Mouse (Mus musculus): ENCODE measurements around the gene Spef1. TPM values are rescaled to one million over a fixed set of nuclear protein-coding genes. Genes with fewer than 3 reads are reported as not detected.
A peak's percentile ranks its signal among the peaks of the same experiment; 100 is the strongest.

Spef1 gene
- polyA plus RNA-seq, 1 experiment from 2014 or later, result 9.0 TPM

- Histone ChIP-seq H3K27me3 (replicated peaks) (peaks cover 10% of the 10 kb centered on the region), H3K36me3 (no peaks in the 10 kb centered on the region), H3K4me3 (no peak overlapping the region), H3K27ac (no peak overlapping the region), H3K4me2 (replicated peaks) (no peak overlapping the region), H3K9me3 (no peaks in the 10 kb centered on the region), H3K9ac (no peak overlapping the region), H3K4me1 (no peaks in the 10 kb centered on the region)
- WGBS, result 83% methylated on average over 2 of the region's 2 CpGs
- ATAC-seq (ENCODE audit: low FRiP score, low read depth), result no peak
Measured at GRCm38 (mm10) chr2:131166172-131166571, 20.9 kb downstream of the Spef1 start.

DNA sequence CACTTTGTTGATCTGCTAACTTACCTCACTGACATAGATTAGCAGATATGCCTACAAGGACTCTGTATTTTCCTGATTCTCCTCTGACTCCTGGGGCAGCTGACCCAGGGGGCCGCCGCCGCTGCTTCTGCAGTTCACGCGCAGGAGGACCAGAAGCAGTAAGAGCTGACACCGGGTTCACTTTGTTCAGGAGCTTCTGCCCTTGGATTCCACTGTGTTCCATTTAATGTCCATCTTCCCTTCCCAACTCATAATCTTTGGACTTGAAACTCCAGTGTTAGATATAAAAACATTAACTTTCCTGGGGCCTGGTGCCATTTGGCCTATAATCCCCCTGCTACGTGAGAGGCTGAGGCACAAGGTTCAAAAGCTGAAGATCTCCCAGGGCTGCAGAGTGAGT lies 23.2 kb downstream of the Spef1 start:
- Histone ChIP-seq H3K27ac (no peak overlapping the region), H3K4me1 (peaks cover 8% of the 10 kb centered on the region), H3K9ac (no peak overlapping the region), H3K36me3 (no peaks in the 10 kb centered on the region), H3K9me3 (no peaks in the 10 kb centered on the region), H3K4me2 (replicated peaks) (no peak overlapping the region), H3K27me3 (replicated peaks) (no peaks in the 10 kb centered on the region), H3K4me3 (no peak overlapping the region)
- WGBS, result 75% methylated on average over 7 of the region's 7 CpGs
- ATAC-seq (ENCODE audit: low FRiP score, low read depth), result no peak

DNA sequence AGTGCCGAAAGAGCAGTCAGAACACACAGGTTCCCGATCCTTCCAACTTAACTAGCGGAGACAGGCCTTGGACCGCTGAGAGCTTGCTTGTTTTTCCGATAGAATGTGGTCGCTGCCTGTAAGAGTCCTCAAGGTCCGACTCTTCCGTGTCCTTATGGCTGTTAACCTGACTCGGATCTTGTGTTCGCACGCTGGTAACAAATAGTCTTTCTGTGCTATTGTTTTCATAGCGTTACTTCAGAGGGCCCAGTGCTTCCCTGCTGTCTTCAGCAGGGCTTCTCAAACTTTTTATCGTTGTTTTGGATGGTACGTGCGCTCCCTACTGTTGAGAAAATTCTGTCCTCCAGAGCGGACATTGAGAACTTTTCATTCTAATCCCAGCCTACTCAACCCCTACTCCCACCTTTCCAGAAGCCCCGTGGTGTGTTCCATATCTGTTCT lies 26.4 kb downstream of the Spef1 start:
- ATAC-seq (ENCODE audit: low FRiP score, low read depth), result no peak; the same call in 1 of the 2 replicates
- under 1% methylated on average over 17 of the region's 17 CpGs for WGBS
- Histone ChIP-seq H3K4me3 (peak overlapping the region; percentile 59), H3K27me3 (replicated peaks) (no peaks in the 10 kb centered on the region), H3K9ac (peak overlapping the region; percentile 62), H3K4me2 (replicated peaks) (peak overlapping the region; percentile 77), H3K27ac (peak overlapping the region; percentile 84; the same call in 1 of the 2 replicates), H3K9me3 (no peaks in the 10 kb centered on the region), H3K36me3 (0 out of 2 replicates have a peak, but pooled peaks cover 3% of the 10 kb centered on the region), H3K4me1 (peaks cover 37% of the 10 kb centered on the region)

- H3K27me3 ChIP-seq (replicated peaks), result no peaks in the 10 kb centered on the region
- H3K36me3 ChIP-seq, result 0 out of 2 replicates have a peak, but pooled peaks cover 3% of the 10 kb centered on the region
- peak within 1 kb of the TSS; percentile 84 for H3K27ac ChIP-seq
- no peaks in the 10 kb centered on the region for H3K9me3 ChIP-seq
- H3K9ac ChIP-seq, result peak within 1 kb of the TSS; percentile 74
- peak within 1 kb of the TSS; percentile 59 for H3K4me3 ChIP-seq
- under 1% methylated on average over 54 of the region's 54 CpGs for WGBS
- peaks cover 37% of the 10 kb centered on the region for H3K4me1 ChIP-seq
- H3K4me2 ChIP-seq (replicated peaks), result peak within 1 kb of the TSS; percentile 77
- ATAC-seq (ENCODE audit: low FRiP score, low read depth), result peak; percentile 98
Measured at GRCm38 (mm10) chr2:131159938-131160581, 27.0 kb downstream of the Spef1 start, which contains the start of gene 1700037H04Rik. 1700037H04Rik (minus strand) TSS chr2:131160081.

GRCm38 (mm10) chr2:131159491-131159910 lies 27.6 kb downstream of the Spef1 start:
- peak; percentile 72 for ATAC-seq (ENCODE audit: low FRiP score, low read depth)
- peak overlapping the region; percentile 74 for H3K9ac ChIP-seq
- no peaks in the 10 kb centered on the region for H3K9me3 ChIP-seq
- peak overlapping the region; percentile 59 for H3K4me3 ChIP-seq
- H3K36me3 ChIP-seq, result 0 out of 2 replicates have a peak, but pooled peaks cover 5% of the 10 kb centered on the region
- peaks cover 37% of the 10 kb centered on the region for H3K4me1 ChIP-seq
- H3K27ac ChIP-seq, result 0 out of 2 replicates have a peak overlapping the region, but pooled peaks have one; percentile 22
- H3K27me3 ChIP-seq (replicated peaks), result no peaks in the 10 kb centered on the region
- WGBS, result under 1% methylated on average over 18 of the region's 18 CpGs
- peak overlapping the region; percentile 77 for H3K4me2 ChIP-seq (replicated peaks)

- no peaks in the 10 kb centered on the region for H3K27me3 ChIP-seq (replicated peaks)
- peak overlapping the region; percentile 27; the same call in 1 of the 2 replicates for H3K4me2 ChIP-seq (replicated peaks)
- H3K9ac ChIP-seq, result no peak overlapping the region
- no peaks in the 10 kb centered on the region for H3K9me3 ChIP-seq
- no peak overlapping the region for H3K27ac ChIP-seq
- H3K36me3 ChIP-seq, result peaks cover 18% of the 10 kb centered on the region
- no peak for ATAC-seq (ENCODE audit: low FRiP score, low read depth)
- WGBS, result 92% methylated on average over 7 of the region's 7 CpGs
- H3K4me3 ChIP-seq, result no peak overlapping the region
- H3K4me1 ChIP-seq, result peaks cover 37% of the 10 kb centered on the region
Measured at GRCm38 (mm10) chr2:131156987-131157386, 30.1 kb downstream of the Spef1 start.

DNA sequence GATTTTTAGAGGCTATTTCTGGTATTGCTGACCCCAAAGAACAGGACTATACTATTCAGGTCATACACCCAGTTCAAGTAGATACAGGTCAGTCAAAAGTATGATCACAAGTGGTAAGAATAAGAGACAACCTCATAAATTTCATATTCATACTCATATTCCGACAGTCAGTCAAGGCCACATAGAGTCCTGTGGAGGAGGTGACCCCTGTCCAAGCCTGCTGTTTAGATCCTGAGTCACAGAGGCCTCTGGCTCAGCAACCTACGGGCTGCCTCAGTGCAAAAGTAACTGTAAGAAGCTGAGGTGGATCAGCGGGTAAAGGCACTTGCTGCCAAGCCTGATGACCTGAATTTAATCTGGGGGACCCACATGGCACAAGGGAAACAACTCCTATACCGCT lies 33.0 kb downstream of the Spef1 start:
- Histone ChIP-seq H3K9ac (no peak overlapping the region), H3K9me3 (no peaks in the 10 kb centered on the region), H3K27ac (no peak overlapping the region), H3K4me1 (peaks cover 29% of the 10 kb centered on the region), H3K4me3 (no peak overlapping the region), H3K4me2 (replicated peaks) (no peak overlapping the region), H3K27me3 (replicated peaks) (no peaks in the 10 kb centered on the region), H3K36me3 (peaks cover 38% of the 10 kb centered on the region)
- 91% methylated on average over 4 of the region's 4 CpGs for WGBS
- ATAC-seq (ENCODE audit: low FRiP score, low read depth), result no peak

- no peak overlapping the region for H3K4me3 ChIP-seq
- H3K9me3 ChIP-seq, result no peaks in the 10 kb centered on the region
- no peak for ATAC-seq (ENCODE audit: low FRiP score, low read depth)
- H3K27ac ChIP-seq, result no peak overlapping the region
- H3K27me3 ChIP-seq (replicated peaks), result no peaks in the 10 kb centered on the region
- H3K36me3 ChIP-seq, result peaks cover 55% of the 10 kb centered on the region
- H3K4me2 ChIP-seq (replicated peaks), result no peak overlapping the region
- peaks cover 12% of the 10 kb centered on the region for H3K4me1 ChIP-seq
- no peak overlapping the region for H3K9ac ChIP-seq
- 89% methylated on average over 7 of the region's 7 CpGs for WGBS
Measured at GRCm38 (mm10) chr2:131152166-131152730, 34.8 kb downstream of the Spef1 start.

DNA sequence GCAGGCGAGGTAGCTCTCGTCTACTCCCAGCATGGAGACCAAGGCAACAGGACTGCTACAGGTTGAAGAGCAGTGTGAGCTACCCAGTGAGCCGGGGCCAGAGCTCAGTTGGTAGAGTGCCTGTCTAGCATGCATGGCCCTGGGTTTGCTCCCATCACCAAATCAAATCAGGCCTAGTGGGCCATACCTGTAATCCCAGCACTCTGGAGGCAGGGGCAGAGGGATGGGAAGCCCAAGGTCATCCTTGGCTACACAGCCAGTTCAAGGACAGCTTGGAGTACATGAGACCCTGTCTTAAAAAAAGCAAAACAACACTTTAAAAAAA lies 37.9 kb downstream of the Spef1 start:
- H3K36me3 ChIP-seq, result peaks cover 80% of the 10 kb centered on the region
- 95% methylated on average over 3 of the region's 3 CpGs for WGBS
- no peak overlapping the region for H3K4me2 ChIP-seq (replicated peaks)
- H3K9me3 ChIP-seq, result no peaks in the 10 kb centered on the region
- H3K27ac ChIP-seq, result no peak overlapping the region
- H3K4me1 ChIP-seq, result no peaks in the 10 kb centered on the region
- no peak overlapping the region for H3K4me3 ChIP-seq
- no peak for ATAC-seq (ENCODE audit: low FRiP score, low read depth)
- H3K27me3 ChIP-seq (replicated peaks), result no peaks in the 10 kb centered on the region
- H3K9ac ChIP-seq, result no peak overlapping the region

- H3K36me3 ChIP-seq, result peaks cover 84% of the 10 kb centered on the region
- no peak for ATAC-seq (ENCODE audit: low FRiP score, low read depth)
Measured at GRCm38 (mm10) chr2:131148353-131149253, 38.5 kb downstream of the Spef1 start.

DNA sequence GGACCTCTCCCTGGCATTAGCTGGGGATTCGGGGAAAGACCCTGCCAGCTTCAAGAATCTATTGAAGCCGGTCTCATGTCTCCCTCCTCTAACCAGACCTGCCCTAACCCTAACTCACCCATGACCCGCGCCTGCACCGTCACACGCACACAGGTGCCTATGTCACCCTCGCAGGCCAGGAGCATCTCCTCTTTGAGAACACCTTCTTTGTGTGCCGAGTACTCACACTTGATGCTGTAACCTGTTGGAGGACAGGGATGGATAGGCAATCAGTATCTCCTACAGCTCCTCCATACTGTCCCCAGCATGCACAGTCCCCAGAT lies 40.1 kb downstream of the Spef1 start:
- Histone ChIP-seq H3K4me1 (peaks cover 4% of the 10 kb centered on the region; the same call in 1 of the 2 replicates), H3K36me3 (peaks cover 75% of the 10 kb centered on the region), H3K27me3 (replicated peaks) (no peaks in the 10 kb centered on the region), H3K9ac (no peak overlapping the region), H3K9me3 (no peaks in the 10 kb centered on the region), H3K4me3 (no peak overlapping the region), H3K4me2 (replicated peaks) (no peak overlapping the region), H3K27ac (no peak overlapping the region)
- 95% methylated on average over 8 of the region's 8 CpGs for WGBS
- no peak for ATAC-seq (ENCODE audit: low FRiP score, low read depth)

More at GRCm38 (mm10) chr2:131148353-131149253, 38.5 kb downstream of the Spef1 start:
- no peaks in the 10 kb centered on the region for H3K9me3 ChIP-seq
- 89% methylated on average over 8 of the region's 8 CpGs for WGBS
- no peak overlapping the region for H3K4me3 ChIP-seq
- H3K9ac ChIP-seq, result no peak overlapping the region
- no peaks in the 10 kb centered on the region for H3K4me1 ChIP-seq
- no peak overlapping the region for H3K27ac ChIP-seq
- no peaks in the 10 kb centered on the region for H3K27me3 ChIP-seq (replicated peaks)
- H3K4me2 ChIP-seq (replicated peaks), result no peak overlapping the region

All from neural tube, embryonic 12.5 days (tissue).